Mouse (Mus musculus): Measurements from ENCODE around the gene Rfx4. TPM values are rescaled to one million over a fixed set of nuclear protein-coding genes. Genes with fewer than 3 reads are reported as not detected.

The Rfx4 gene
- not detected in 2 replicates for polyA plus RNA-seq (2015; fragmentation: Nextera tagmentation; extraction: Ambion mirVana)

- Histone ChIP-seq H3K27ac (replicated peaks) (no peak within 1 kb of the TSS), H3K4me1 (replicated peaks; ENCODE audit: control insufficient read depth, insufficient read depth) (0 out of 2 replicates have a peak, but pooled peaks cover 2% of the 10 kb centered on the region), H3K9me3 (ENCODE audit: control insufficient read depth, low read length) (no peaks in the 10 kb centered on the region), H3K4me3 (ENCODE audit: low read depth, low read length) (peak within 1 kb of the TSS; percentile 27), H3K9ac (ENCODE audit: low read length) (no peak within 1 kb of the TSS), H3K36me3 (ENCODE audit: control insufficient read depth, insufficient read depth, low read length) (no peaks in the 10 kb centered on the region), H3K27me3 (ENCODE audit: control insufficient read depth, insufficient read depth, low read length) (peaks cover 41% of the 10 kb centered on the region), H3K4me2 (replicated peaks; ENCODE audit: low read depth) (peak within 1 kb of the TSS; percentile 51)
- DNase-seq (ENCODE audit: low spot score) (no peak), ATAC-seq (ENCODE audit: low FRiP score, low TSS enrichment) (no peak)
- TF ChIP-seq CTCF (IDR thresholded peaks at IDR 0.05; ENCODE audit: low read depth), result no peak
- no peak for TF ChIP-seq EP300 (optimal IDR thresholded peaks at IDR 0.05)
- under 1% methylated on average over 24 of the region's 24 CpGs for WGBS
Observed at GRCm38 (mm10) chr10:84755786-84756203, at the start of gene Rfx4. Gene Rfx4 (plus strand): TSS chr10:84756062.

DNA sequence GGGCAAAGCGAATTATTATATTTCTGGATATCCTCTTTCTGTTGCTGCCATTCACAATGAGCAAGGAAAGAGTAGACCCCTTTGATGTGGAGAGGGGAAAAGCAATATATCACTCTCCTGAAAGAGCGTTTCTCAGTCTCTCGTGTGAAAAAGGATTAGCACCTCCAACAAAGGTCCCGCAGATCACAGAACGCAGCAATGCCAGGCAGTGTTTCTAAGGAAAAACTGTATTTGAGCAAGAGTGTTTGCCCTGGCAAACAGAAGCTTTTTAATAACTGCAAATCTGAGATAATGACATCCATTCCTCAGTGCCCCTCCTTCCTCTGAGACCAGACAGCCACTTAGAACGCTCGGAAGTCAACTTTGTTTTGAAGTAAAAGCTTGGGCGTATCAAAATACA is 49.3 kb upstream of the Rfx4 start:
- TF ChIP-seq CTCF (IDR thresholded peaks at IDR 0.05; ENCODE audit: low read depth), result no peak
- no peak for TF ChIP-seq EP300 (optimal IDR thresholded peaks at IDR 0.05)
- H3K27ac ChIP-seq (replicated peaks), result no peak overlapping the region
- H3K9ac ChIP-seq (ENCODE audit: low read length), result no peak overlapping the region
- H3K4me2 ChIP-seq (replicated peaks; ENCODE audit: low read depth), result no peak overlapping the region
- H3K9me3 ChIP-seq (ENCODE audit: control insufficient read depth, low read length), result no peaks in the 10 kb centered on the region
- 30% methylated on average over 8 of the region's 8 CpGs for WGBS
- no peaks in the 10 kb centered on the region for H3K36me3 ChIP-seq (ENCODE audit: control insufficient read depth, insufficient read depth, low read length)
- ATAC-seq (ENCODE audit: low FRiP score, low TSS enrichment) (no peak), DNase-seq (ENCODE audit: low spot score) (no peak)
- H3K27me3 ChIP-seq (ENCODE audit: control insufficient read depth, insufficient read depth, low read length), result no peaks in the 10 kb centered on the region
- H3K4me1 ChIP-seq (replicated peaks; ENCODE audit: control insufficient read depth, insufficient read depth), result no peaks in the 10 kb centered on the region
- H3K4me3 ChIP-seq (ENCODE audit: low read depth, low read length), result no peak overlapping the region

DNA sequence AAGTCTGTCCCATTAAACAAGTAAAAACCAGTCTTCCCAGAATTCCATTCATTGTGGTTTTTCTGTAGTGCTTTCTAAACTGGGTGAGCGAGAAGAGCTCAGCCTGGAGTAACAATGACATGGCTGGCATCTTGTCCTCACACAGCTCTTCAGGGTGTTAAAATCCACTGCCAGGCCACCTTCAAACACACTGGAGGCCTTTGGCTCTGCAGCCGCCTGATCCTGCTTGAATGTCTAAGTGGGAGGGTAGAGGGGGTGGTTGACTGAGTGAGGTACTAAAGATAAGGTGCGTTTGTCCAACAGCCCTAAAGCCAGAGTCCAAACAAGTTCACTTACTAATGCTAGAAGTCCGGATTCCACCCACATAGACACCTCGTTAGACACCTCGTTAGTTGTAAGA is 48.6 kb upstream of the Rfx4 start:
- H3K36me3 ChIP-seq (ENCODE audit: control insufficient read depth, insufficient read depth, low read length), result no peaks in the 10 kb centered on the region
- no peaks in the 10 kb centered on the region for H3K4me1 ChIP-seq (replicated peaks; ENCODE audit: control insufficient read depth, insufficient read depth)
- TF ChIP-seq EP300 (optimal IDR thresholded peaks at IDR 0.05), result no peak
- no peak for TF ChIP-seq CTCF (IDR thresholded peaks at IDR 0.05; ENCODE audit: low read depth)
- H3K4me3 ChIP-seq (ENCODE audit: low read depth, low read length), result no peak overlapping the region
- H3K27me3 ChIP-seq (ENCODE audit: control insufficient read depth, insufficient read depth, low read length), result no peaks in the 10 kb centered on the region
- 46% methylated on average over 6 of the region's 6 CpGs for WGBS
- no peak overlapping the region for H3K4me2 ChIP-seq (replicated peaks; ENCODE audit: low read depth)
- ATAC-seq (ENCODE audit: low FRiP score, low TSS enrichment), result no peak
- H3K27ac ChIP-seq (replicated peaks), result no peak overlapping the region
- no peak overlapping the region for H3K9ac ChIP-seq (ENCODE audit: low read length)
- peak; percentile 25 for DNase-seq (ENCODE audit: low spot score)
- no peaks in the 10 kb centered on the region for H3K9me3 ChIP-seq (ENCODE audit: control insufficient read depth, low read length)

DNA sequence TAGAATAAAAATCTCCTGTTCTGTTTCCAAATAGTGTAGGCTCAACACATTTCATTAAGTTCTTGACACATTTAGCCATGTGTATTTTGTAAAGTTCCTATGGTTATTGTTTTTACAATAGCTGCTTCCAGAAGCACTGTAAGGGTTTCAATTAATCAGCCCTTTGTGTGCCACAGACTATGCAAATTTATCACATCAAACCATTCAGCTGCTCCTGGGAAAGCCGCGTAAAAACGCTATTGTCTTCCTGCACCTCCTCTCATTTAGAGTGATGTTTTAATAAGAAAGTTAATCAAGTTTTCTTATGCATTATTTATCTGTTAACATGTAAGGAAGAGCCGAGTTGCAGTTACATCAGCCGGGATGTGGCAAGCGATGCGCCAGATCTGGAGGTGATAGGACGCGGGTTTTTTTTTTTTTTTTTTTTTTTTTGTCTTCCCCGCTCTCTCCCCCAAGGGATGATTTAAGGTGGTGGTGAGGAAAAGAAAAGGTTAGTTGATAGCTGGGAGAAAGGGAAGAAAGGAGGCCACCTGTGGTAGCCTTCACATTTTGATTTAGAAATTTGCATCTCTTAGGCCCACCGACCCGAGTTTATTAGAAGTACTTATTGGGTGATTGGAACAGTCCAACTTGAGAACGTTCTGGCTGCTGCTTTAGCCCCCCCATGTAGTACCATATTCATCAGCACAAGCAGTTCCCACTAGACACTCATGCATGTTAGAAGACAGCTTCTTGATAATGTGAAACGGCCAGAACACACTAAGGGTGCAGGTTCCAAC is 47.9 kb upstream of the Rfx4 start:
- TF ChIP-seq CTCF (IDR thresholded peaks at IDR 0.05; ENCODE audit: low read depth) (no peak), EP300 (optimal IDR thresholded peaks at IDR 0.05) (no peak)
- H3K27ac ChIP-seq (replicated peaks), result no peak overlapping the region
- H3K9ac ChIP-seq (ENCODE audit: low read length), result no peak overlapping the region
- no peak for DNase-seq (ENCODE audit: low spot score)
- H3K36me3 ChIP-seq (ENCODE audit: control insufficient read depth, insufficient read depth, low read length), result no peaks in the 10 kb centered on the region
- H3K27me3 ChIP-seq (ENCODE audit: control insufficient read depth, insufficient read depth, low read length), result no peaks in the 10 kb centered on the region
- no peak overlapping the region for H3K4me3 ChIP-seq (ENCODE audit: low read depth, low read length)
- no peaks in the 10 kb centered on the region for H3K9me3 ChIP-seq (ENCODE audit: control insufficient read depth, low read length)
- no peak for ATAC-seq (ENCODE audit: low FRiP score, low TSS enrichment)
- H3K4me2 ChIP-seq (replicated peaks; ENCODE audit: low read depth), result no peak overlapping the region
- H3K4me1 ChIP-seq (replicated peaks; ENCODE audit: control insufficient read depth, insufficient read depth), result no peaks in the 10 kb centered on the region
- WGBS, result 73% methylated on average over 14 of the region's 14 CpGs

GRCm38 (mm10) chr10:84710192-84710591 is 45.7 kb upstream of the Rfx4 start:
- peak; percentile 56 for TF ChIP-seq CTCF (IDR thresholded peaks at IDR 0.05; ENCODE audit: low read depth)
- no peak for TF ChIP-seq EP300 (optimal IDR thresholded peaks at IDR 0.05)
- ATAC-seq (ENCODE audit: low FRiP score, low TSS enrichment), result no peak
- H3K9me3 ChIP-seq (ENCODE audit: control insufficient read depth, low read length), result no peaks in the 10 kb centered on the region
- WGBS, result 59% methylated on average over 4 of the region's 4 CpGs
- H3K4me3 ChIP-seq (ENCODE audit: low read depth, low read length), result no peak overlapping the region
- no peak overlapping the region for H3K9ac ChIP-seq (ENCODE audit: low read length)
- no peaks in the 10 kb centered on the region for H3K4me1 ChIP-seq (replicated peaks; ENCODE audit: control insufficient read depth, insufficient read depth)
- no peaks in the 10 kb centered on the region for H3K27me3 ChIP-seq (ENCODE audit: control insufficient read depth, insufficient read depth, low read length)
- H3K27ac ChIP-seq (replicated peaks), result no peak overlapping the region
- H3K36me3 ChIP-seq (ENCODE audit: control insufficient read depth, insufficient read depth, low read length), result peaks cover 2% of the 10 kb centered on the region; the same call in 1 of the 2 replicates
- no peak for DNase-seq (ENCODE audit: low spot score)
- no peak overlapping the region for H3K4me2 ChIP-seq (replicated peaks; ENCODE audit: low read depth)

- DNase-seq (ENCODE audit: low spot score) (no peak), ATAC-seq (ENCODE audit: low FRiP score, low TSS enrichment) (no peak)
- TF ChIP-seq CTCF (IDR thresholded peaks at IDR 0.05; ENCODE audit: low read depth) (no peak), EP300 (optimal IDR thresholded peaks at IDR 0.05) (no peak)
- no peak overlapping the region for H3K4me3 ChIP-seq (ENCODE audit: low read depth, low read length)
- peaks cover 2% of the 10 kb centered on the region; the same call in 1 of the 2 replicates for H3K36me3 ChIP-seq (ENCODE audit: control insufficient read depth, insufficient read depth, low read length)
- no peaks in the 10 kb centered on the region for H3K9me3 ChIP-seq (ENCODE audit: control insufficient read depth, low read length)
- no peaks in the 10 kb centered on the region for H3K4me1 ChIP-seq (replicated peaks; ENCODE audit: control insufficient read depth, insufficient read depth)
- WGBS, result 49% methylated on average over 4 of the region's 4 CpGs
- H3K4me2 ChIP-seq (replicated peaks; ENCODE audit: low read depth), result no peak overlapping the region
- no peaks in the 10 kb centered on the region for H3K27me3 ChIP-seq (ENCODE audit: control insufficient read depth, insufficient read depth, low read length)
- H3K9ac ChIP-seq (ENCODE audit: low read length), result no peak overlapping the region
- no peak overlapping the region for H3K27ac ChIP-seq (replicated peaks)
Observed at GRCm38 (mm10) chr10:84710827-84711226, 45.0 kb upstream of the Rfx4 start.
